Mouse (Mus musculus) cerebellum, adult 9-11 months (tissue): Measurements from ENCODE around the gene Vamp8.

Experiments used
- DNase-seq: peaks from one replicate; pipeline ENCODE4 v3.0.0; 2022

Gene Vamp8

DNA sequence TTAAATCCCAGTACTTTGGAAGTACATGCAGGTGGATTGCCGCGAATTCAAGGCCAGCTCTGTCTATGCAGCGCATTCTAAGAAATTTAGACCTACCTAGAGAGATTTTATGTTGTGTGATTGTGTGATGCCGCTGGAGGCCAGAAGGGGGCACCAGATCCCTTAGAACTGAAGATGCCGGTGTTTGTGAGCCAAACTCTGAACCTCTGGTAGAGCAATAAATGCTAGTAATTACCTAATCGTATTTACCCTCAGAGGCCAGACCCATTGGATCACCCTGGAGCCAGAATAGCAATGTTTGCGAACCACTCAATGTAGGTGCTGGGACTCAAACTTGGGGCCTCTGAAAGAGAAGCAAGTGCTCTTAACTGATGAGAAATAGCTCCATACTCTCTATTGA is 11.4 kb upstream of the Vamp8 start:
- peak; percentile 54 for DNase-seq

DNA sequence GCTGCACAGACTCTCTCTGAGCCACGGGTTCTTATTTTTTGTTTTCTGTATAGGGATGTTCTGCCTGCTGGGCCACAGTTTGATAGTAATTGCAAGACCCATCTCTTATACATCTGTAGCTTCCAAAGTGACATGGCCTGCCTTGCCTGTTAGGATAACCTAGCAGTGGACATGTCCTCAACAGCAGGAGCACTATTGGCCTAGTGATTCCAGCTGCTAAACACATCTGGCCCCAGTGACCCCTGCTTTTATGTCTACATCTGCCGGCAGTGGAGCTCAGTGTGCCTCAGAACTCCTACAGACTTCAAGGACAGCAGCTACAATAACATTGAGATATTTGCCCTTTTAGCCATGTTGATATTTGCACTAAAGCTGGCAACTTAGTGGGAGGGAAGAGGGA is 9.5 kb upstream of the Vamp8 start:
- no peak for DNase-seq

GRCm38 (mm10) chr6:72396837-72397251 is 6.3 kb upstream of the Vamp8 start:
- DNase-seq = no peak

GRCm38 (mm10) chr6:72392341-72392740 is 1.8 kb upstream of the Vamp8 start:
- DNase-seq = no peak

- peak; percentile 40 for DNase-seq
These were observed 455 bp upstream of the Vamp8 start for GRCm38 (mm10) chr6:72390795-72391521.

- peak; percentile 23 for DNase-seq
These were observed 997 bp downstream of the Vamp8 start for GRCm38 (mm10) chr6:72389471-72389940.

- DNase-seq = no peak
These were observed 1.6 kb downstream of the Vamp8 start for GRCm38 (mm10) chr6:72388791-72389329.

DNA sequence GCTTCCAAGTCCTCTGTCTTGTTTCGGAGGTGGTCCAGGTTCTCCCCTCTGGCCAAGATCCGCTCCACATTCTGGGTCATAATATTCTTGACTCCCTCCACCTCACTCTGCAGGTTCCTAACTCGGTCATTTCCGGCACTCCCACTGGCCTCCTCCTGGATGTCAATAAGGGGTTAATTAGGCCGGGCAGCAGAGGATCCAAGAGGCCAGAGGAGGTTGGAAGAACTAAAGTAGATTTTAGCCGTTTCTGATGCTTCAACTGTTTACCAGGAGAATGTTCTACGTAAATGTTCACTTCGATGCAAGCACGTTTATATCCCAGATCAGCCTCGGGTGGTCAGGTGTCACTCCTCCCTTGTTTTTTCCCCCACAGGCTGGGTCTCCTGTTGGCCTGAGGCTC is 2.2 kb downstream of the Vamp8 start:
- DNase-seq = no peak

DNA sequence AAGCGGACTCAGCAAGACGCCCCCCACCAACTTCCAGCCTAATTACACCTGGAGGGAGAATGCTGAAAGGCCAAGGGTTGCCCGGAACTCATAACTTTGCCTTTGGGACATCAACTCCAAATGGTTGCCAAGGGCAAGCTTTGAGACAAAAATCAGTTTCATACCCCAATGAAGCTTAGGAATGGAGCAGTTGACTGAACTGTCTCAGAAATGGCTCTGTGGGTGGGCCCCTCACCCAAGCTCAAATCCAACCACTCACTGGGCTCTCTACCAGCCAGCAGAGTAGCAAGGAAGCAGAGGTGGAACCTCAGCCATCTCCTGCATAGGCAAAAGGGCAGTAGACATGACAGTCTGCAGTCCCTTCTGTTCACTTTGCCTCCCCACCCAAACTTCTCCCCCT is 2.7 kb downstream of the Vamp8 start:
- no peak for DNase-seq

DNA sequence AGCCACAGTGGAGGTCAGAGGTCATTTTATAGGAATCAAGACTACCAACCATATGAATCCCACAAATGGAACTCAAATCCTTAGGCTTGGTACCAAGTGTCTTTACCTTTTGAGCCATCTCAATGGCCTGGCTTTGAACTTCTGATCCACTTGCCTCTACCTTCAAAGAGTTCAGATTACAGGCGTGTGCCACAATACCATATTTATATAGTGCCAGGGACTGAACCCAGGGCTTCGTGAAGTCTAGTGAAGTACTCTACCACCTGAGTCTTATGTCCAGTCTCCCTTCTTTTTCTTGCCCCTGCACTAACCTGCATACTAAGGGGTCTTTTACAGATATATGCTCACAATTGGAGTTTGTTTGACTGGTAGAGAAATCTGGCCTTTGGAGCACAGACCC is 3.9 kb downstream of the Vamp8 start:
- DNase-seq = no peak

- DNase-seq = no peak
These were observed 5.2 kb downstream of the Vamp8 start for GRCm38 (mm10) chr6:72385258-72385657.

DNA sequence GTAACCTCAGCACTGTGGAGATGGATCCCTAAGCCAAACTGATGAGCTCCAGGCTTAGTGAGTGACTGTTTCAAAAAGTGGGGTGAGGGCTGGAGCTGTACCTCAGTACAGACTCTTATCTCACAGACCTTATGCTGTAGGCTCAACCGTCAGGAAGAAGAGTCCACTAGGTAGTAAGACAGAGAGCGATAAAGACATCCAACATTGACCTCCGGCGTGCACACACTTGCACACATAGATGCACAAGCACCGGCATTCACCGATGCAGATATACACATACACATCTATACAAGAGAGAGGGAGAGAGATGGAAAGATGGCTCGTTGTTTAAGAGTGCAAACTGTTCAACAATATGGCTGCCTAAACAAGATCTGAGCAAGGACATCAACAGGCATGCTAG is 6.6 kb downstream of the Vamp8 start:
- DNase-seq = no peak

DNA sequence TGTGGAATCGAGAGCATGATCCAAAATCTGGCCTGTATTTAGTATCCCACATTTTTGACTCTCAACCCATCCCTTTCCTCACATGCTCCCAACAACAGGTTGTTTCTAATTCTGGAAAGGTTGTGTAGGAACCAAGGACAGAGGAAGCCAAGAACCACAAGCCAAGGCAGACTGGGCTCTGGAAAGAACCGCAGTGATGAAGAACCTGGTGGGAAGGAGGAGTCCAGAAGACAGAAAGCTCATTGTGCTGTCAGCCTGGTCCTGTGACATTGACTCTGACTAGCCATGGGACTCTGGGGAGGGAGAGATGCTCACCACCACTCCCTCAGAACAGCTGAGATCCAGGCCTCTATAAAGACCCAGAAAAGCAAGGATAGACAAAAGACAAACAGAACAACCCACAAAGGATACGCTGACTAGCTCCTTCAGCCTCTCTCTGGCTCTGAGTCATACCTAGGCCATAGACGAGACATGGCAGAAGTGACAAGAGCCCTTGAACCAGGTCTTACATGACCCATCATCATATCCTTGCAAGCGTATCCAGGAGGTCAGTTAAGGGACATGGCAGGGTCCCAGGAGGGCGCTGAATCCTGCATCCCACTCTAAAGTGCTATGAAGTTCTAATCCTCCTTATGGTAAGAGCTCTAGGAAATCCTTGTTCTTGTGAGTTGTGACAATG is 7.2 kb downstream of the Vamp8 start:
- DNase-seq = no peak

DNA sequence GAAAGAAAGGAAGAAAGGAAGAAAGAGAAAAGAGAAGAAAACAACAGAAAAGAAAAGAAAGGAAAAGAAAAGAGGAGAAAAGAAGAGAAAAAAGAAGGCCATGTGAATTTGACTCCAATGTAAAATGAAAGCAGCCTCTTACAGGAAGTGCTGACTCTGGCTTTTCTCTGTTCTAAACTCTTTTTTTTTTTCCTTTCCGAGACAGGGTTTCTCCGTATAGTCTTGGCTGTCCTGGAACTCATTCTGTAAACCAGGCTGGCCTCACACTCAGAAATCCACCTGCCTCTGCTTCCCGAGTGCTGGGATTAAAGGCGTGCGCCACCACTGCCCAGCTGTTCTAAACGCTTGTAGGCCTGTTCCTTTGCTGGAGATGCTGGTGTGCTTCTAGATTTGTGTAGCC is 8.0 kb downstream of the Vamp8 start:
- DNase-seq = no peak

DNA sequence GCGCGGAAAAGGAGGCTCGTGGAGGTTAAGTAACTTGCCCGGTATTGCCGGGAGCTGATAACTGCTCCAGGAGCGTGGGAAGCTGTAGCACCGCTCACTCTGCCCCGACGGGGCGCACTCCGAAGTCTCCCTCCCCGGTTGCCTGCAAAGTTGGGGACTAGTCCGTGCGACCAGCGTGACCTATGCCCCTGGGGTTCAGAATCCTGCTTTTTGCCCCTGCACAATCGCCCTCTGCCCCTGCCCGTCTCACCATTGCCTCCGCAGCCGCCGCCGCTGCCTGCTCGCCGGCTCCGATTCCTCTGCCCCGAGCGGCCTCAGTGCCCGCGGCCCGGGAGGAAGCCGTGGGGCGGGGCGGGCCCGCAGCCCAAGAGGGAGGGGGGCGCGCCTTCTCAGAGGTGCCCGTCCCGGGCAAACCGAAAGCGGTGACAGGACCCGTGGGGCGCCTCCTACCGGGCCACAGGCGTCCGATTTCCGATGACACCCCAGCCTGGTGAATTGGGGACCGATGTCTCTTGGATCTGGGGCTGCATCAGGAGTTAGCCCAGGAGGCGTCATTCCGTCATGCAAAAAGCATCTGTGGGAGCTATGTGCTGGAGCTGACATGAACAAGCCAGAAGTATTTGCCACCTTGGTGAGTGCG is 10.3 kb downstream of the Vamp8 start, which contains the start of gene Vamp5:
Gene Vamp5 (minus strand): TSS at position 338 of the 640 bp plus-strand sequence.
- peak; percentile 32 for DNase-seq

DNA sequence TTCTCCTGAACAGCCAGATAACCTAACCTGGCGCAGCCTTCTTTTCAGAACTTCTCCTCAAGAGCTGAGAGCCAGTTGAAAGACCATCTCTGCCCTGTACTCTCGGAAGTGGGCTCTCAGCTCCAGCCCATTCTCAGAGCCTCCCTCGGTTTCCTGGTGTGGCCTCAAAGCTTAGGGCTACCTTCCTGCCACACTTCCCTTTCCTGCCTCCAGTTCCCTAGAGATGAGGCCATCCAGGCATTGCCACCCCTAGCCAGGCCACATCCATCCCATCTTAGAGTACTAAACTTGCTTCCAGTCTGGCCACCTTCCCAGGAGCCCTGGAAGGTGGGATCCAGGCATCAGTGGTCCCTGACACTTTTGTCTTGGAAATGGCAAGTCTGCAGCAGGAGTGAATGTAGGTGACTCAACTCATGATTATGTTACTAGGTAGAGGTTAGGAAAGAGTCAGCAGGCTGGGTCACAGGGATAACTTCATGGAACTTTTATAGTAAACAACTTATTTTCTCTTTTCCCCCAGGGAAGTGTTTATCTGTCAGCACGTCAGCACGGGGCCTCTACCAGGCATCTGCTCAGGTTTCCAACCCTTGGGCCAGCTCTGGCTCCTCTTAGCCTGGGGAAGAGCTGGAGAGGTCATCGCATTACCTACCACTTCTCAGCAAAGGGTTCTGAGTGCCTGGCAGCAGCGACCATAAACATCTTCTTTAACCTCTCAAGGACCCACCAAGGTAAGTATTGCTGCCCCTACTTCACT is 10.9 kb downstream of the Vamp8 start:
- no peak for DNase-seq

DNA sequence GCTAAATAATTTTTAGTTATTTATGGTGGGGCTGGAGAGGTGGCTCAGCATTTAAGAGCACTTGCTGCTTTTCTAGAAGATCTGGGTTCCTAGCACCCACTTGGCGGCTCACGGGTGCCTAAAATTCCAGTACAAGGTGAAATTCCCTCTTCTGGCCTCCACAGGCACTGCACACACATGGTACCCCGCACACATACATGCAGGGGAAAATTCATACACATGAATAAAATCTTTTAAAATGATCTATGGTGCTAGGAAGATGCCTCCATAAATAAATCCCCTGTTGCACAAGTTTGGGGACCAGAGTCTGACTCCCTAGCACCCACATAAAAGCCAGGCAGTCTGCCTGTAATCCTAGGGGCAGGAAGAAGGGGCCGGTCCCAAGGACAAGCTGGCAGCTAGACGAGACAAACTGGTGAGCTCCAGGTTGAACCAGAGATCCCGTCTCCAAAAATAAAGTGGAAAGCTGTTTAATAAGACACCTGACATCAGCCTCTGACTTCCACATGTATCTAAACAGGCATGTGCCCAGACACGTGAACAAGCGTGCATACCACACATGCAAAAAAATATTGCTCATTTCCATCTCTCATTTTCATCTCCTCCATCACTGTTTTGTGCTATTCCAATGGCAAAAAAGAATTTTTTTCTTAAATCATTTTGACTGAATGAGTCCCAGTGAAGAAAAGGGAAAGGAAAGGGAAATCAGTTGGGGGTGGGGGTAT is 11.8 kb downstream of the Vamp8 start:
- DNase-seq = no peak

- DNase-seq = no peak
These were observed 15.5 kb downstream of the Vamp8 start for GRCm38 (mm10) chr6:72374820-72375563.

DNA sequence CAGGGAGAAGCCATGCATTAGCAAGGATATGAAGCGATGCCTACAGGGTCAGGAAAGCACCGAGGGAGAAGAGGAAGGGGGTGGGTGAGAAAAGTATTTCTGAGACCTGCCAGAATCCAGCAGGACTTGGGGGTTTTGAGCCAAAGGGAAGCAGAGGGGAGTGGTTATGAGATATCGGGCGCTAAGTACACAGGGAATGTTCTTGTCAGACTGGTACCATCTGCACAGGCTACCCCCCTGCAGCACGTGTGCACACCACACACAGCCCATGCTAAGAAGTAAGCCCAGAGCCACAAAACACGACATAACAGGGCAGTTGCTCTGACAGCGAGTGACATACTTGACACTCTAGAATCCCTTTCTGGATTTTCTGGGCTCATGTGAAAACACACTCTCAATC is 16.3 kb downstream of the Vamp8 start:
- no peak for DNase-seq

GRCm38 (mm10) chr6:72373184-72373583 is 17.3 kb downstream of the Vamp8 start:
- no peak for DNase-seq

GRCm38 (mm10) chr6:72371571-72371970 is 18.9 kb downstream of the Vamp8 start:
- no peak for DNase-seq
